Mouse (Mus musculus) kidney, postnatal 0 days (tissue): ENCODE measurements around the gene Akap2. TPM values are rescaled to one million over a fixed set of nuclear protein-coding genes. Genes with fewer than 3 reads are reported as not detected.
A peak's percentile ranks its signal among the peaks of the same experiment; 100 is the strongest.

Source experiments
- ATAC-seq: fragments of 200-750 bp; cut with Nextera tagmentation; replicated peaks from 2 replicates; pipeline ENCODE4 v1.8.0; 2017; ENCODE audit warnings: low read depth, moderate number of reproducible peaks, moderate TSS enrichment, moderate library complexity; ENCODE audit not compliant: low FRiP score
- DNase-seq: peaks from one replicate; pipeline ENCODE4 v3.0.0-alpha.2; 2016; ENCODE audit warnings: low spot score
- H3K27ac ChIP-seq: fragments of 300-500 bp; sonication (generic); 2 replicates; pipeline ENCODE4 v1.5.1; 2014; ENCODE audit warnings: mild to moderate bottlenecking
- H3K27me3 ChIP-seq: fragments of 300-500 bp; sonication (generic); 2 replicates; pipeline ENCODE4 v1.6.1; 2014; ENCODE audit warnings: low read length, mixed read lengths; ENCODE audit not compliant: insufficient read depth
- H3K36me3 ChIP-seq: fragments of 300-500 bp; sonication (generic); 2 replicates; pipeline ENCODE4 v1.6.1; 2014; ENCODE audit warnings: low read length, mixed read lengths; ENCODE audit not compliant: insufficient read depth
- H3K4me1 ChIP-seq: fragments of 300-500 bp; sonication (generic); replicated peaks from 2 replicates; pipeline ENCODE4 v1.6.1; 2014; ENCODE audit warnings: antibody characterized with exemption, low read length, mixed read lengths; ENCODE audit not compliant: insufficient read depth
- H3K4me2 ChIP-seq: fragments of 300-500 bp; sonication (generic); 2 replicates; pipeline ENCODE4 v1.6.1; 2014; ENCODE audit warnings: mild to moderate bottlenecking, low read length, moderate library complexity, mixed read lengths
- H3K4me3 ChIP-seq: fragments of 300-500 bp; sonication (generic); replicated peaks from 2 replicates; pipeline ENCODE4 v1.5.1; 2014; ENCODE audit warnings: low read depth, low read length
- H3K9ac ChIP-seq: fragments of 300-500 bp; sonication (generic); 2 replicates; pipeline ENCODE4 v1.6.1; 2014; ENCODE audit warnings: low read depth, low read length
- H3K9me3 ChIP-seq: fragments of 300-500 bp; sonication (generic); replicated peaks from 2 replicates; pipeline ENCODE4 v1.6.1; 2016; ENCODE audit warnings: low read length, inconsistent platforms, mixed read lengths
- CTCF ChIP-seq: IDR thresholded peaks from 2 replicates; pipeline ENCODE4 v1.5.1; 2016; ENCODE audit warnings: antibody characterized with exemption, low read depth, mild to moderate bottlenecking, moderate library complexity
- whole genome bisulfite sequencing: fragments of 180-500 bp; shearing (Covaris S2); extraction: QIAGEN DNeasy Blood & Tissue Kit; methylation state at CpG from one replicate; pipeline ENCODE4 v1.1.7; 2014; 5-methylcytosine and 5-hydroxymethylcytosine counted together
- polyA plus RNA-seq: library from polyadenylated mRNA; unstranded; fragments of >200 nt; fragmentation: Nextera tagmentation; extraction: Ambion mirVana; gene quantifications from 2 replicates; pipeline ENCODE4 v1.2.1, GENCODE M21; 2015

The Akap2 gene
- polyA plus RNA-seq, 1 experiment from 2014 or later: 20.5 TPM

GRCm38 (mm10) chr4:57780833-57781641 lies 63.6 kb downstream of the Akap2 start:
- Histone ChIP-seq H3K4me3 (no peak overlapping the region; the same call in 1 of the 2 replicates), H3K9me3 (no peaks in the 10 kb centered on the region), H3K4me1 (peaks cover 6% of the 10 kb centered on the region), H3K27ac (no peak overlapping the region), H3K4me2 (no peak overlapping the region), H3K27me3 (no peaks in the 10 kb centered on the region), H3K9ac (no peak overlapping the region), H3K36me3 (no peaks in the 10 kb centered on the region)
- 12% methylated on average over 20 of the region's 20 CpGs for WGBS
- ATAC-seq (no peak), DNase-seq (peak; percentile 43)
- TF ChIP-seq CTCF: no peak

GRCm38 (mm10) chr4:57781994-57782393 lies 64.5 kb downstream of the Akap2 start:
- H3K27ac ChIP-seq: no peak overlapping the region
- no peaks in the 10 kb centered on the region for H3K9me3 ChIP-seq
- no peaks in the 10 kb centered on the region for H3K27me3 ChIP-seq
- H3K36me3 ChIP-seq: no peaks in the 10 kb centered on the region
- peak overlapping the region; percentile 45 for H3K4me3 ChIP-seq
- TF ChIP-seq CTCF: peak; percentile 40; the same call in 1 of the 2 replicates
- peak; percentile 69 for DNase-seq
- H3K4me2 ChIP-seq: peak overlapping the region; percentile 77
- H3K4me1 ChIP-seq: peaks cover 6% of the 10 kb centered on the region
- peak overlapping the region; percentile 48 for H3K9ac ChIP-seq
- peak; percentile 92 for ATAC-seq
- under 1% methylated on average over 26 of the region's 26 CpGs for WGBS

- no peak for TF ChIP-seq CTCF
- Histone ChIP-seq H3K27me3 (no peaks in the 10 kb centered on the region), H3K36me3 (no peaks in the 10 kb centered on the region), H3K9me3 (no peaks in the 10 kb centered on the region), H3K27ac (no peak overlapping the region), H3K4me1 (peaks cover 6% of the 10 kb centered on the region), H3K4me2 (peak overlapping the region; percentile 77), H3K4me3 (peak overlapping the region; percentile 45), H3K9ac (peak overlapping the region; percentile 48; the same call in 1 of the 2 replicates)
- no peak for ATAC-seq
- 8% methylated on average over 33 of the region's 33 CpGs for WGBS
- DNase-seq: no peak
Observed at GRCm38 (mm10) chr4:57782549-57783390, 65.3 kb downstream of the Akap2 start.

GRCm38 (mm10) chr4:57783391-57783770 lies 65.9 kb downstream of the Akap2 start:
- H3K4me1 ChIP-seq: peaks cover 6% of the 10 kb centered on the region
- no peaks in the 10 kb centered on the region for H3K9me3 ChIP-seq
- H3K27ac ChIP-seq: no peak overlapping the region
- H3K4me3 ChIP-seq: peak overlapping the region; percentile 45; the same call in 1 of the 2 replicates
- peak overlapping the region; percentile 77 for H3K4me2 ChIP-seq
- ATAC-seq: no peak
- no peaks in the 10 kb centered on the region for H3K36me3 ChIP-seq
- 52% methylated on average over 9 of the region's 9 CpGs for WGBS
- no peak for TF ChIP-seq CTCF
- no peak for DNase-seq
- no peaks in the 10 kb centered on the region for H3K27me3 ChIP-seq
- no peak overlapping the region for H3K9ac ChIP-seq

GRCm38 (mm10) chr4:57783853-57784600 lies 66.6 kb downstream of the Akap2 start:
- H3K4me3 ChIP-seq: no peak overlapping the region
- no peak for DNase-seq
- H3K9ac ChIP-seq: no peak overlapping the region
- H3K4me2 ChIP-seq: no peak overlapping the region
- ATAC-seq: no peak
- H3K27me3 ChIP-seq: no peaks in the 10 kb centered on the region
- no peak for TF ChIP-seq CTCF
- H3K27ac ChIP-seq: no peak overlapping the region
- peaks cover 6% of the 10 kb centered on the region for H3K4me1 ChIP-seq
- no peaks in the 10 kb centered on the region for H3K9me3 ChIP-seq
- no peaks in the 10 kb centered on the region for H3K36me3 ChIP-seq
- WGBS: 83% methylated on average over 11 of the region's 11 CpGs

- Histone ChIP-seq H3K27me3 (no peaks in the 10 kb centered on the region), H3K36me3 (no peaks in the 10 kb centered on the region), H3K9me3 (no peaks in the 10 kb centered on the region), H3K9ac (no peak overlapping the region), H3K4me3 (no peak overlapping the region), H3K27ac (no peak overlapping the region), H3K4me1 (0 out of 2 replicates have a peak, but pooled peaks cover 2% of the 10 kb centered on the region), H3K4me2 (no peak overlapping the region)
- ATAC-seq (no peak), DNase-seq (no peak)
- peak; percentile 66 for TF ChIP-seq CTCF
- 72% methylated on average over 5 of the region's 5 CpGs for WGBS
Observed at GRCm38 (mm10) chr4:57788709-57789108, 71.3 kb downstream of the Akap2 start.
